Mouse (Mus musculus): Measurements from ENCODE around the gene Eva1a.

DNA sequence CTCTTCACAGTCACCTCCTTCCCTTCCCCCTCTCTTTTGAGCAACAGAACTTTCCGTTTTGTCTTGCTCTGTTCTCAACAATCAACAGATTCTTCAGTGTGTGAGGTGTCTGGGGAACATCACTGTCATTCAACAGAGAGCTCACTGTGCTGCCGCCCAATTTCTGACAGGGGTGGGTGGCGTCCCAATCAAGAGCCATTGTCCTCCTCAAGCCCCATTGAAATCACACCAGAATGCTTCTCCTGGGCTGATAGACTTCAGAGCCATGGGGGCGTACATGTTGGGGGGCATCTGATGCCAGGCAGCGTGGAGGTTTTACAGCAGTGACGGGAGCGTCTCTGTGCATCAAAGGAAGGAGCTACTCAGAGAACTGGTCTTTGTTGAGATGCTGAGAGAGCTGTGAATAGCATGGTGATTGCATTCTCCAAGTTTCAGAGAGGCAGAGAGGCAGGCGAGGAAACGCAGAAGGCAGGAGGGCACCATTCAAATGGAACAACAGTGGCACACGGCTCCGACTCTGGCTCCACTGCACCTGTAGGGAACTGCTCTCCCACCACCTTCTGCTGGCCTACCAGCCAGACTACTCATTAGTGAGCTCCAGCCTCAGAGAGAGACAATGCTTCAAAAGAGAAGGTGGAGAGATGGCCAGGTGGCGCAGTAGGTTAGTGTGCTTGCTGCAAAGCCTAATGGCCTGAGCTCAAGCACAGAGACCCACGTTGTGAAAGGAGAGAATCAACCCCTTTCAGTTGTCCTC is 95.3 kb downstream of the Eva1a start:
- no peak for TF ChIP-seq CTCF (IDR thresholded peaks at IDR 0.05; ENCODE audit: extremely low read depth, insufficient read depth, low read length)
- no peak for TF ChIP-seq POLR2A (IDR thresholded peaks at IDR 0.05; ENCODE audit: extremely low read depth, insufficient read depth, low read length)

Data from cortical plate, adult 2 months (tissue).